Mouse (Mus musculus): Measurements from ENCODE around the gene Cd2. TPM values are rescaled to one million over a fixed set of nuclear protein-coding genes. Genes with fewer than 3 reads are reported as not detected.

Cd2 gene
- total RNA-seq, 1 experiment, result 0.62 TPM

GRCm38 (mm10) chr3:101236261-101236660, 51.5 kb downstream of the Cd2 start:
- no peaks in the 10 kb centered on the region for H3K9me3 ChIP-seq (ENCODE audit: control insufficient read depth, insufficient read depth, low read depth, low read length)
- H3K36me3 ChIP-seq (ENCODE audit: control insufficient read depth, insufficient read depth, low read length, poor library complexity, severe bottlenecking), result no peaks in the 10 kb centered on the region
- TF ChIP-seq MAFK (IDR thresholded peaks at IDR 0.05; ENCODE audit: insufficient read depth, low read depth, low read length), result no peak
- no peak overlapping the region for H3K4me3 ChIP-seq (ENCODE audit: insufficient read depth in 1 of 2, low read depth in 1 of 2, low read length in 2 of 2, poor library complexity in 1 of 2, severe bottlenecking in 1 of 2)
- no peak overlapping the region for H3K27ac ChIP-seq (ENCODE audit: insufficient read depth, low read depth, low read length, poor library complexity, severe bottlenecking)
- DNase-seq (ENCODE audit: low read depth, low spot score), result no peak
- H3K4me1 ChIP-seq (ENCODE audit: control insufficient read depth in 2 of 2, insufficient read depth in 2 of 2, low read length in 2 of 2, poor library complexity in 1 of 2), result peaks cover 1 to 2% of the 10 kb centered on the region in 2 experiments; a peak in 2 of 4 replicates
- H3K9ac ChIP-seq (ENCODE audit: insufficient read depth, low read depth, low read length, poor library complexity, severe bottlenecking), result no peak overlapping the region
- in situ Hi-C loops (cut with MboI; ENCODE audit: low sequenced_read_pairs in 2 of 2, unreplicated experiment in 2 of 2), result no loop called here

- DNase-seq (ENCODE audit: low read depth, low spot score), result no peak
- Histone ChIP-seq H3K9me3 (ENCODE audit: control insufficient read depth, insufficient read depth, low read depth, low read length) (no peaks in the 10 kb centered on the region), H3K27ac (ENCODE audit: insufficient read depth, low read depth, low read length, poor library complexity, severe bottlenecking) (no peak overlapping the region), H3K4me3 (ENCODE audit: insufficient read depth in 1 of 2, low read depth in 1 of 2, low read length in 2 of 2, poor library complexity in 1 of 2, severe bottlenecking in 1 of 2) (no peak overlapping the region), H3K4me1 (ENCODE audit: control insufficient read depth in 2 of 2, insufficient read depth in 2 of 2, low read length in 2 of 2, poor library complexity in 1 of 2) (peaks cover 1 to 2% of the 10 kb centered on the region in 2 experiments; a peak in 2 of 4 replicates), H3K36me3 (ENCODE audit: control insufficient read depth, insufficient read depth, low read length, poor library complexity, severe bottlenecking) (no peaks in the 10 kb centered on the region), H3K9ac (ENCODE audit: insufficient read depth, low read depth, low read length, poor library complexity, severe bottlenecking) (no peak overlapping the region)
- TF ChIP-seq MAFK (IDR thresholded peaks at IDR 0.05; ENCODE audit: insufficient read depth, low read depth, low read length) (no peak), ZNF384 (IDR thresholded peaks at IDR 0.05; ENCODE audit: low read depth, low read length) (no peak), HCFC1 (IDR thresholded peaks at IDR 0.05; ENCODE audit: borderline replicate concordance, insufficient read depth, low read length) (no peak), ZC3H11A (IDR thresholded peaks at IDR 0.05; ENCODE audit: borderline replicate concordance, low read depth, low read length) (no peak)
- in situ Hi-C loops (cut with MboI; ENCODE audit: low sequenced_read_pairs in 2 of 2, unreplicated experiment in 2 of 2), result no loop called here
Observed at GRCm38 (mm10) chr3:101235321-101235720, 52.4 kb downstream of the Cd2 start.

- in situ Hi-C loops (cut with MboI; ENCODE audit: low sequenced_read_pairs in 2 of 2, unreplicated experiment in 2 of 2), result no loop called here
- Histone ChIP-seq H3K4me3 (ENCODE audit: insufficient read depth in 1 of 2, low read depth in 1 of 2, low read length in 2 of 2, poor library complexity in 1 of 2, severe bottlenecking in 1 of 2) (no peak overlapping the region), H3K9me3 (ENCODE audit: control insufficient read depth, insufficient read depth, low read depth, low read length) (no peaks in the 10 kb centered on the region), H3K27ac (ENCODE audit: insufficient read depth, low read depth, low read length, poor library complexity, severe bottlenecking) (no peak overlapping the region), H3K9ac (ENCODE audit: insufficient read depth, low read depth, low read length, poor library complexity, severe bottlenecking) (no peak overlapping the region), H3K4me1 (ENCODE audit: control insufficient read depth in 2 of 2, insufficient read depth in 2 of 2, low read length in 2 of 2, poor library complexity in 1 of 2) (peaks cover 1 to 12% of the 10 kb centered on the region in 2 experiments; a peak in 3 of 4 replicates), H3K36me3 (ENCODE audit: control insufficient read depth, insufficient read depth, low read length, poor library complexity, severe bottlenecking) (no peaks in the 10 kb centered on the region)
- DNase-seq (ENCODE audit: low read depth, low spot score), result no peak
- no peak for TF ChIP-seq MAFK (IDR thresholded peaks at IDR 0.05; ENCODE audit: insufficient read depth, low read depth, low read length)
- TF ChIP-seq ZC3H11A (IDR thresholded peaks at IDR 0.05; ENCODE audit: borderline replicate concordance, low read depth, low read length), result no peak
- TF ChIP-seq ZNF384 (IDR thresholded peaks at IDR 0.05; ENCODE audit: low read depth, low read length), result no peak
- TF ChIP-seq HCFC1 (IDR thresholded peaks at IDR 0.05; ENCODE audit: borderline replicate concordance, insufficient read depth, low read length), result no peak
- TF ChIP-seq CHD2 (IDR thresholded peaks at IDR 0.05; ENCODE audit: low read depth, low read length), result no peak
Observed at GRCm38 (mm10) chr3:101233424-101233823, 54.3 kb downstream of the Cd2 start.

GRCm38 (mm10) chr3:101232570-101232969, 55.2 kb downstream of the Cd2 start:
- Histone ChIP-seq H3K4me3 (ENCODE audit: insufficient read depth in 1 of 2, low read depth in 1 of 2, low read length in 2 of 2, poor library complexity in 1 of 2, severe bottlenecking in 1 of 2) (peak overlapping the region in 1 of 2 experiments; percentile 16; a peak in 1 of 4 replicates), H3K27ac (ENCODE audit: insufficient read depth, low read depth, low read length, poor library complexity, severe bottlenecking) (no peak overlapping the region), H3K4me1 (ENCODE audit: control insufficient read depth in 2 of 2, insufficient read depth in 2 of 2, low read length in 2 of 2, poor library complexity in 1 of 2) (peaks cover 1 to 12% of the 10 kb centered on the region in 2 experiments; a peak in 3 of 4 replicates), H3K36me3 (ENCODE audit: control insufficient read depth, insufficient read depth, low read length, poor library complexity, severe bottlenecking) (no peaks in the 10 kb centered on the region), H3K9me3 (ENCODE audit: control insufficient read depth, insufficient read depth, low read depth, low read length) (no peaks in the 10 kb centered on the region), H3K9ac (ENCODE audit: insufficient read depth, low read depth, low read length, poor library complexity, severe bottlenecking) (no peak overlapping the region)
- TF ChIP-seq HCFC1 (IDR thresholded peaks at IDR 0.05; ENCODE audit: borderline replicate concordance, insufficient read depth, low read length), result no peak
- TF ChIP-seq MAFK (IDR thresholded peaks at IDR 0.05; ENCODE audit: insufficient read depth, low read depth, low read length), result no peak
- TF ChIP-seq CHD2 (IDR thresholded peaks at IDR 0.05; ENCODE audit: low read depth, low read length), result no peak
- TF ChIP-seq ZNF384 (IDR thresholded peaks at IDR 0.05; ENCODE audit: low read depth, low read length), result no peak
- no peak for TF ChIP-seq ZC3H11A (IDR thresholded peaks at IDR 0.05; ENCODE audit: borderline replicate concordance, low read depth, low read length)
- in situ Hi-C loops (cut with MboI; ENCODE audit: low sequenced_read_pairs in 2 of 2, unreplicated experiment in 2 of 2), result no loop called here
- DNase-seq (ENCODE audit: low read depth, low spot score), result no peak

DNA sequence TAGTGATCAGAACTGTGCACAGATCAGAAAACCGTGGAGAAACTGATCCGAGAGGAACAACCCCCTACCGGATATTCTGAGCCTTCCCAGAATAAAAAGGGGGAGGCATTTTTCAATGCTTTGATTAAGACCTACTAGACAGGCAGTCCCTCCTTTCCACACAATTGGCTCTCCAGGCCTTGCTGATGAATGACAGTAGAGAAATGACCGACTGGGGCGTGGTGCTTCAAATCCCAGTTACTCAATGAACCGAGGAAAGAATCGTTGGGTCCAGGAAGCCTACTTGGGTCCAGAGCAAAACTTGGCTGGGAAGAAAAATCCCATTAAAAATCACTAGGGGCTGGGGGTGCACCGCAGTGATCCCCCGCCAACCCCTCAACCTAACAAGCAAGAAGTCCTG, 57.5 kb downstream of the Cd2 start:
- in situ Hi-C loops (cut with MboI; ENCODE audit: low sequenced_read_pairs in 2 of 2, unreplicated experiment in 2 of 2), result no loop called here
- Histone ChIP-seq H3K9ac (ENCODE audit: insufficient read depth, low read depth, low read length, poor library complexity, severe bottlenecking) (no peak overlapping the region), H3K36me3 (ENCODE audit: control insufficient read depth, insufficient read depth, low read length, poor library complexity, severe bottlenecking) (no peaks in the 10 kb centered on the region), H3K27ac (ENCODE audit: insufficient read depth, low read depth, low read length, poor library complexity, severe bottlenecking) (no peak overlapping the region), H3K4me1 (ENCODE audit: control insufficient read depth in 2 of 2, insufficient read depth in 2 of 2, low read length in 2 of 2, poor library complexity in 1 of 2) (peaks cover 1 to 16% of the 10 kb centered on the region in 2 experiments; a peak in 3 of 4 replicates), H3K4me3 (ENCODE audit: insufficient read depth in 1 of 2, low read depth in 1 of 2, low read length in 2 of 2, poor library complexity in 1 of 2, severe bottlenecking in 1 of 2) (no peak overlapping the region), H3K9me3 (ENCODE audit: control insufficient read depth, insufficient read depth, low read depth, low read length) (no peaks in the 10 kb centered on the region)
- DNase-seq (ENCODE audit: low read depth, low spot score), result no peak
- TF ChIP-seq CHD2 (IDR thresholded peaks at IDR 0.05; ENCODE audit: low read depth, low read length), result no peak

Data from ES-E14 (cell line).